8 mouse cellular contexts compared by ENCODE assay signal in genomic region chrX:94032937-94033336, GRCm38 (mm10).
DNase-seq lines count a peak whose midpoint lies in the region; ATAC-seq lines count a peak whose summit lies in the region.

No protein-coding gene starts in this region.

- ATAC-seq in megakaryocyte progenitor cell, adult 5-6 weeks (replicated peaks; ENCODE audit: poor library complexity) = peak; percentile 95

- DNase-seq in gastrocnemius, adult 18-20 months (ENCODE audit: low spot score) = peak; percentile 32
- no peak for DNase-seq in gastrocnemius, postnatal 25 days
- DNase-seq in CD4-positive helper T cell, adult 2 months (ENCODE audit: low read depth, low spot score) = peak; percentile 64
- peak; percentile 44 to 64 for DNase-seq in adrenal gland, postnatal 36 days
- peak; percentile 9 to 18 for DNase-seq in gastrocnemius, adult 8-10 months (ENCODE audit: low spot score in 2 of 2)
- peak; percentile 30 to 49 for DNase-seq in layer of hippocampus, postnatal 10 days (ENCODE audit: low spot score in 2 of 2)
- DNase-seq in testis, postnatal 10 days (ENCODE audit: low spot score) = peak; percentile 62
